Mouse (Mus musculus) kidney, postnatal 14 days (tissue): ENCODE measurements around the gene Sorcs2.
"Not testable (repeated sequence)": the region's sequence is repeated elsewhere in the genome, so short reads cannot be mapped to it uniquely, and the experiment has no call there.

ENCODE experiments used
- DNase-seq: peaks from one replicate; pipeline ENCODE4 v3.0.0; 2022; ENCODE audit warnings: mixed read lengths

Sorcs2 gene

DNA sequence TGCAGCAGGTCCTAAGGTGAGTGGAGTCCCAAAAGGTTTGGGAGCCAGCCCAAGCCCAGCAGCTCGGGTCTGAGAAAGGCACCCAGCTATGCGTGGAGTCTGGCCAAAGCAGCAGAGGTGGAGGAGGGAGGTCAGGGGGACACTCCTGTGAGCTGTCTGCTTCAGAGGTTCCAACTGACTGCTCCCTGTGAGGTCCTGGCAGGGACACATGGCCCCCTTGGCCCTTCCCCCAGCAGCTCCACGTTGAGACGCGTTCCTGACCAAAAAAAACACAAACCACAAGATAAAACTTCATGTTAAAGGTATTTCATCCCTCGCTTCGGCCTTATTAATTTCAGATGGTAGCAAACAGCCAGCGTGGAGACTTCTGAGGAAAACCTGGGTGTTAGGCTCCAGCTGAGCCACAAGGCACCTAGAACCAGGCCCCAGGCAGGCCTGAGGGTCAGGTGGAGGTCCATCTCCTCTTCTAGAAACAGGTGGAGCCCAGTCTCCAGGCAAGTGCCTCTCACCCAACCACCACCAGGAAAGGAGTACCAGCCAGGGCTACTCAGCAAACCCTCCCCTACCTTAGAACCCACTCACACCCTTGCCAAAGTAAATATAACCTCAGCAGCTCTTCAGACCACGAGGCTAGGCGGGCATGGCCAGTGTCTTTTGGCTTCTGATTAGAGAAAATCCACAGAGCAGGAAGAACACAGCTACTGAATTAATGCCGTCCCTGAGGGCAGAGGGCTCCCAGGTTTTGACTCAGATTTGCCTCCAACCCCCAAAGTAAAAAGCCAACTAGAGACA, 104.6 kb downstream of the Sorcs2 start:
- peak; percentile 44 for DNase-seq

DNA sequence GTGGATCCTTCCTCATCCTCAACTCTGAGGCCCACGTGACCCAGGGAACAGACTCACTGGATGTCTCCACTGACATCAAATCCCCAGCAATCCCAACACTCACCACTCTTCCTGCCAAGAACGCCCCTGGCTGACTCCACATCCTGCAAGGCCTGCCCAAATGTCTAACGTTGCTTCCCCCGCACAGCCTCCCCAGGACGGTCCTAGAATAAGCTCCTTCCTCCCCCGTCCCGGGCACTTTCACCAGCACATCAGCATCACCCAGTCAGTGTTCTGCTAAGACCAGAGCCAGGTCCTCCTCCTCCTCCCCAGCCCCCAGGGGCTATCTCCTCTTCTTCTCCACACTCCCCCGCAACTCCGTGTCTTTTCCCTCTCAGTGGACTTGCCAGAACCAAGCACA, 105.6 kb downstream of the Sorcs2 start:
- DNase-seq = peak; percentile 18

DNA sequence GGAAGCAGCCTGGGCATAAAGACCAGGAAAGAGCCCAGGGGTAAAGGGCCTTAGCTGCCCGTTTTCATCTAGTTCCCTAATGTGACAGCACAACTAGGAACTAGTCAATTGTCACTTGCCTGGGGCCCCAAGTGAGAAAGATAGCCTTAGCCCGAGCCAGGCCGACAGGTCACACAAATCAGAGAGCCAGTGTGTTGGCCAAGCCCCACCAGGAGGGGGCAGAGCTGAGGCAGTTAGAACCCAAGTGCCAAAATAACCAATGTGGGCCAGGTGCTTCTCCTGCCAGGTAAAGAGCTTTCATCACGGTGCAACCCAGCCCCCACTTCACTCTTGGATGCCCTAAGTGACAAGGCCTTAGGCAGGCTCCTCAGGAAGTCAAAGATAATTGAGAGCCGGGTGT, 106.7 kb downstream of the Sorcs2 start:
- DNase-seq = no peak

DNA sequence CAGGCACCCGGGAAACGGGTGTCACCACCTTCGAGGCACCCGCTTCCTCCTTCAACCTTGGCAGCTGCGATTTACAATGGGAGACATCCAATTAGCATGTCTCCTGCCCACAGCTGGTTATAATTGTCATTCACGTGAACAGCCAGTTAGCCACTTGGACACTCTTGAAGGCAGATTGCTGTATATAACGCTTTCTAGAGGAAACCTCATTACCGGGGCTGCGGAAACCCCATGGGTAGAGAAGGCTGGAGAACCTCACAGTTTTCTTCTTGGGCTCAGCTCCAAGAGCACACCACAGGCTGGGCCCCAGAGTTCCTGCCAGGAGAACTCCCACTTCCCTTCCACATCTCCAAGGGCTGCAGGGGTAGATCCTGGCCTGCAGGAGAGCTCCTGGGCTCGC, 112.5 kb downstream of the Sorcs2 start:
- no peak for DNase-seq

DNA sequence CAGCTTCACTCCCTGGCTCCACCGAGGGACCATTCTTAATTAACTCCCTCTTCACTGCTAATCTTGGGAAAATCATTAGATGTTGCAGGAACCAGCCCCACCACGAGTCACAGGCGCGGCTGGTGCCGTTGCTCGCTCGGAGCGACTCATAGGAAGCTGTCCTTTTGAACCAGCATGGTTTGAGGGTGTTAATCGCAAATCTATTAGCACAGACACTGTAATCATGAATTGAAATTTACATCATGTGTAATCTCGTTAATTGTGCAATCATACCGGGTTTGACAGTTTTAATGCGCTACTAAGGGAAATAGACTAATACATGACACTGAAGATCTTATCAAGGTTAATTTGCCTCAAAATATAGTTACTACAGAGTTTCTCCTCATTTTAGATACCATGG, 118.0 kb downstream of the Sorcs2 start:
- DNase-seq = no peak

DNA sequence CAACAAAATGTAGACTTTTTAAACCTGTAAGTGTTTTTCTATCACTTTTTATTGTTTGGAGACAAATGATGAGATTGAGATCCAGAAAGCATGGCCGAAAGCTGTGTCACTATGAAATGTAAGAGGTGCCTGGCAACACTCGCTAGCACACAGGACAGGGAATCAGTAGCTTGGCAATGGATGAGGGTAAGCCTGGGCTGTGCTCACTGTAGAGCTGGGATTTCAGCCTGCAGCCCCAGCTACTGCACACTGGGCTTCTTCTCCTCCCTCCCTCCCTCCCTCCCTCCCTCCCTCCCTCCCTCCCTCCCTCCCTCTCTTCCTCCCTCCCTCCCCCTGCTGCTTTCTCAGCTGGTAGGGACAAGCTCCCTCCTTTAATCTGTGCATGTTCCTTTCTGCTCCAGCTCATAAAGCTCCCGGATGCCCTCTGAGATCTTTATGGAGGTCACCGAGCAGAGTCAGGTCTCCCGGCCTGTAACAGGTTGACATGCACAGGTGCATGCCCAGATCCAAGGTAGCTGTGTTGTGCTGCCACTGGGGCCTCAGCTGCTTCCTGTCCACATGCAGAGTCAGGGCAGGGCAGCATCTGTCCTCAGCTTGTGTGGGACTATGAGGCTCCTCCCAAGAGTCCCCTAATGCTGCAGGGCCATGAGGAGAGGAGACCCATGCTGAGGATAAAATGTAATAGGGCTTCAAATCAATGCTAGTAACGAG, 123.1 kb downstream of the Sorcs2 start:
- DNase-seq = no peak

DNA sequence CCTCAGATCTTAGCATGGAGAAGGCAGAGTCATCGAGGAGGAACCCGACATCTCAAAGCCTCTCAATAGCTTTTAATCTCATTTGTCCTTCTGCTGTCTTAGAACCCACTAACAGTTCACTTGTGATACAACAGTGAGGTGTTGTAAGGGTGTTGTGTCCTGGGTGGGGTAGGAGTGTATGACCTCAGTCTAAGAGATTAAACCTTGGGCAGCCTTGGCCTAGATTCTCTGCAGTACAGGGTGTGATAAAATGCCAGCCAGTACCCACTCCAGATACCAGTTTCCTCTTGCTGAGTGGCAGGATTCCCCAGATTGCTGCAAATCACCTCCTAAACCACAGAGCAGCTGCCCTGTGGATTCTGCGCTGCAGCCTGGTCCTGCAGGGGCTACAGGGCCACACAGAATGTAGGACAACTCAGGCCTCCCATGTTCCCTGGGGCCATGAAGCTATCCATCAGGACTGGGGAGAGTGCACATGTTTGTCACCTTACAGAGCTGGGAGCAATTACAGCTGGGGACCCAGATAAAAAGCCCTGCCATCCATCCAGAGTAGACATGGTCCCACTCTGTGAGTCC, 130.7 kb downstream of the Sorcs2 start:
- DNase-seq = no peak

DNA sequence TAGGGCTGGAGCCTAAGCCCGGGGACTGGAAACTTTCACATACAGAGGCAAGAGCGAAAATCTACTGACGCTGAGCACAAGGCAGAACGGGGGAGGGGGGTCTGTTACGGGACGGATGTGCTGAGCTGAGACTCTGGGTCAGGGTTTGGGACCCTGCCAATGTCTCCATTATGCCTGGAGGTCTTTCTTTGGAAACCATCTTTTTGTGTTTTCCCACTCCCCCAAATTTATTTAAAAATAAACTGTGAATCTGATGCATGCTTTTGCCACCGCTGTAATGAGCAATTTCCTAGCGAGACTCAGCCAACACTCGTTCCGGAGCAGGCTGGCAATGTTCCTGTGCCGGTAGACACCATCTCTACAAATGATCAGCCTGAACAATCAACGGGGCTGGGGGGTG, 137.1 kb downstream of the Sorcs2 start:
- DNase-seq = peak; percentile 24

DNA sequence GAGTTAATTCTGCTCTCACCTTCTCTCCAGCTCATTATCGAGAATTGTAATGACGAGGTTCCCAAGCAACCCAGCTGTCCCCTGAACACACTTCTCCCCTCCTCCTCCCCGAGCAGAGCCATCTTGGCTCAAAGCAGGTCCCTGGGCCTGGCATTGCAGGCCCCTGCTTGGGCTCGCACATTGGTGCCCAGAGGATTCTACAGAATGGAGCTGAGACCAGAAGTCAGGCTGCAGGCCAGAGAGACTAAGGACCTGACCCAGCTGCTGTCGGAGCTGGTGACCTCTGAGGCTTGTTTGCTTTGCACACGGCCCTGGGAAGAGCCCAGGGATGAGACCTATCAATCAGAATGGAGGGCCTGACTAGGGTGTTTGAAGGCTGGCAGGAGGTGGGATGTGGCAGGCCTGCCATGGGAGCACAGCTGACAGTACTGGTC, 138.2 kb downstream of the Sorcs2 start:
- DNase-seq = no peak

DNA sequence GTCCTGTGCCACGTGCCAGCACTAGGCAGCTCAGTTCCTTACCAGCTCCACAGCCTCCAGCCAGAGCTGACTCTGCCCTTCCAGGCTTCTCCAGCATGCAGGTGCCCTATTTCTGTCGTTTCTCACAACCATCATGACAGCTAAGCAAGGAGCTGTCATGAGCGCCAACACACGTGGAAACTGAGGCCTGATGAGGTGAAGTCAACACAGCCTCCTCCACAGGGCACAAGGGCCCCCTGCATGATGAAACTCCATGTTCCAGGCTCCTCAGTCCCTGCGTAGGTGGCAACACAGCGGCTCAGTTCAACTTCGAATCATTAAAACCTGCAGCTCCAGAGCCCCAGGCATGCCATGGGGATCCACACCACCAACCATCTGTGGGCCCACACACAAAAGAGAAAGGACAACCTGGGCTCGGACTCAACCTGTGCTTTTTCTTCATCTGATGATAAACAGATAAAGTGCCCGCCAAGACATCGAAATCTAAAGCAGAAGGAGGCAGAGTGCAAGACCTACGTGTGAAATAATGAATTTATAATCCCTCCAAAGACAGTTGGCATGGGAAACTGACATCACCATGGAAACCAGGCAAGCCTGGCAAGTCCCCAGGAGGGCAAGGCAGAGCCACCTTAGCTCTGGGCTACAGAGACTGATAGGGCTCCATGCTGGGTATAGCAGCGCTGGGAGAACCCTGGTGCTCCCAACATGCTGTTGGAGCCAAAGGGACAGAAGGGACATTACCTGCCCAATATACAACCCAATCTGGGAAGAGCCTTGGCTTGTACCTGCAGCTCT, 139.4 kb downstream of the Sorcs2 start:
- no peak for DNase-seq

DNA sequence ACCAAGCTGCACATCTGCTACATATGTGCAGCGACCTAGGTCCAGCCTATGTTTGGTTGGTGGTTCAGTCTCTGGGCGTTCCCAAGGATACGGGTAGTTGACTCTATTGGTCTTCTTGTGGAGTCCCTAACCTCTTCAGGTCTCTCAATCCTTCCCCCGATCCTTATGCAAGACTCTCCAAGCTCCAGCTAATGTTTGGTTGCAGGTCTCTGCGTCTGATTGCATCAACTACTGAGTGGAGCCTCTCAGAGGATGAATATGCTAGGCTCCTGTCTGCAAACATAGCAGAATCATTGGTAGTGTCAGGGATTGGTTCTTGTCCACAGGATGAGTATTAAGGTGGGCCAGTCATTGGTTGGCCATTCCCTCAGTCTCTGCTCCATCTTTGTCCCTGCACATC, 140.9 kb downstream of the Sorcs2 start:
- no peak for DNase-seq

DNA sequence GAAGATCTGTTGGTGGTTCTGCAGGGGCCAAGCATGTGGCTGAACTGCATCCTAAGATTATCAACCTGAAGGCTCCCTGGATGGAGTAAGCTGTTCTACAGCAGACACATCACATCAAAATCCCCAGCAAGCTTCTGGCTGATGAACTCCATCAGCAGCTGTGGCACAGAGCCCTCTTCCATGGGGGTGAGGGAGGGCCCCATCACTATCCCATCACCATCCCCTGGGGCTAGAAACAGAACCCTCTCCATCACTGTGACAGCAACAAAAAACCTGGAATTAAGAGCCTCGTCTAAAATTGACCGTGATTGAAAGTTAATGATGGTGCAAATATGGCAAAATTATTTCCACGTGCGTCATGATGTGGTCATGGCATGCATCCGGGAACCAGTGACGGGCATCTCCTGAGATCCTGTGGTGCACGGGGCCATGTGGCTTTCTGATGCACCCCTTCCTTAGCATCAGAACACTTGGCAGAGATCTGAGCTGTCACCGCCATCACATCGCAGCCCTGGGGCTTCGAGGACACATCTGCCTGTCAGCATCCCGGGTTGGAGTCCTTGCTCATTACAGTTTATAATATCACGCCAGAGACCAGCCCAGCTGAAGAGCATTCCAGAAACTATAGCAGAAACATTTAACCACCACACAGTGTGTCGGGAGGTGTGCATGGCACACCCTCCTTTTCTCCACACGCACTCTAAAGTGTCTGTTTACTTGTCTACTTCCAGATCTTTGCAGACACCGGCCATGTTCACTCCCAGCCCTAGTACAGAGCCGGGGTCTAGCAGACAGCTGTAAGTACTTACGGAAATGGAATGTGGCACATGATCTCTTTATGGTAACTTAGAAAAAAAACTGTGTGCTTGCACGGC, 143.1 kb downstream of the Sorcs2 start:
- no peak for DNase-seq

DNA sequence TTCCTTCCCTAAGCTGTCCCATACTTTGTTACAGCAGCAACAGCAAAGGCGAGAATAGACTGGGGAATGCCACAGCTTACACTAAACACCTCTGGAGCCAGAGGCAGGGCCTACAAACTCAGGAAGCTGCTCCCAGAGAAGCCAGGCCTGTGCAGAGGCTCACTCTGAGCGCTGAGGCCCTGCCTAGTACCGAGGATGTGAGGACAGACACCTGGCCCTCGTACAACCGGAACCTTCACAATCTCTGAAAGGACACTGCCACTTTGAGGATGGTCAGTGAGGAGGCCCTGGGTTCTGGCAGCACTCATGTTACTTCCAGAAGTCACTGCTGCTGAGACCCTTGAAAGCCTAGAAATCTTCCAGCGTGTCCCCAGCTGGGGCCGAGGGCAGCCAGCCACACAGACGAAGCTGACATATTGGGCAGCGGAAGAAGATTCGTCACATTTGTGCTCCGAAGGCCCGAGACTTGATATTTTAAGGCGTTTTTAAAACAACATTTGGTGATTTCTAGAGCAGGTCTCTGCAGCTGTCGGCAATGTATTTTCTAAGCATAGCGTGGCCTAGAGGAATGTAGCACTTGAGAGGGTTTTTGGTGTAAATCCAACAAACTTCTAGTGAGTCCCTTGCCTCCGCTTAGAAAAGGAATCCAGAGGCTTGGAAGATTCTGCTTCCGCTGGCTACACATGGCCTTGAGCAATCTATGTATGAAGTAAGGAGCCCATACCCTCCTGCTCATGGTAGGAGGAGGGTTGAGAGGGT, 145.0 kb downstream of the Sorcs2 start:
- DNase-seq = peak; percentile 32

DNA sequence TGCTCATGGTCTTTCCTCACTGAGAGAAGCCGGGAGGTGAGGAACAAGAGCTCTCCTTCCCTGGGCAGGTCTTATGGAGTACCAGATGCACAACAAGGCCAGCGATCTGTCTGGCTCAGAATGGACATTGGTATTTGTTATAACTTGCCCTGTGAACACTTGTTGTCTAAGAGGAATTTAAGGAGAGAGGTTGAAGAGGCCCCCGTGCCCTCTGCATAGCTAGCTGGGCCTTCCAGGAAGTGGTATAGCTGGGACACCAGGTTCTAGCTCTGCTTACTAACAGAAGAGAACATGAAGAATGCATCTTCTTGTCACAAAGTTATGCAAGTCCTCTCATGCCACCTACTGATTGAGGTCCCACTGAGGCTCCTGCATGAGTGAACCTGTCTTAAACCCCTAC, 149.9 kb downstream of the Sorcs2 start:
- DNase-seq = no peak

DNA sequence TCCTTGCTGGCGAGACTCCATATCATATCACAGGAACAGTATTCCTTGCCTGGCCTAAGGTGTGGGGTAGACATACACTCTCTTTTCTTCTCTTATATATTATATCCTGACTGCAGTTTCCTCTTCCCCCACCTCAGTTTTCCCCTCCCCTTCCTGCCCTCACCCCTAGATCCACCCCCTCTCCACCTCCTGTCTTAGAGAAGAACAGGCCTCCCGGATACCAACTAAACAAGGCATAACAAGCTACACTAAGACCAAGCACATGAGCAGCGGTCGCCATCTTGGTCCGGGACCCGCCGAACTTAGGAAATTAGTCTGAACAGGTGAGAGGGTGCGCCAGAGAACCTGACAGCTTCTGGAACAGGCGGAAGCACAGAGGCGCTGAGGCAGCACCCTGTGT, 160.4 kb downstream of the Sorcs2 start:
- not testable (repeated sequence) for DNase-seq

DNA sequence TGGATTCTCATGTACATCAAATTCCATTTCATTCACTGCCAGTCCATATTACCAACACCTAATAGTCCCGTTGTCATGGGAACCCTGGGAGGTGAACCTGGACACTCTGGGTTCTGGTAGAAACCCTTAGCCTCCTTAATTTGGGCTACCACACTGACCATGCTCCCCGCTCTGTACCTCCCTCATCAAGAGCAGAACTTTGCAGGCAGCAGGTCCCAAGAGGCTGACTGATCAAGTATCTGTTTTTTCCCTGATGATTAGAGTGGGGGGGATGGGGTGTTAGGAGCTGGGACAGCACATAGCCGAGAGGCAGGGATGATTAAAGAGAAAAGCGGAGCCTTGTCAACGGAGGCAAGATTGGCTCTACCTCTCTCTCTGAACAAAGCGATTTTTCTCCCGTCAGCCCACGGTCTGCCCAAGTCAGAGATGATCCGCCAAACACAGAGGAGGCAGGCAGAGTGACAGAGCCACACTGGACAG, 167.6 kb downstream of the Sorcs2 start:
- no peak for DNase-seq

DNA sequence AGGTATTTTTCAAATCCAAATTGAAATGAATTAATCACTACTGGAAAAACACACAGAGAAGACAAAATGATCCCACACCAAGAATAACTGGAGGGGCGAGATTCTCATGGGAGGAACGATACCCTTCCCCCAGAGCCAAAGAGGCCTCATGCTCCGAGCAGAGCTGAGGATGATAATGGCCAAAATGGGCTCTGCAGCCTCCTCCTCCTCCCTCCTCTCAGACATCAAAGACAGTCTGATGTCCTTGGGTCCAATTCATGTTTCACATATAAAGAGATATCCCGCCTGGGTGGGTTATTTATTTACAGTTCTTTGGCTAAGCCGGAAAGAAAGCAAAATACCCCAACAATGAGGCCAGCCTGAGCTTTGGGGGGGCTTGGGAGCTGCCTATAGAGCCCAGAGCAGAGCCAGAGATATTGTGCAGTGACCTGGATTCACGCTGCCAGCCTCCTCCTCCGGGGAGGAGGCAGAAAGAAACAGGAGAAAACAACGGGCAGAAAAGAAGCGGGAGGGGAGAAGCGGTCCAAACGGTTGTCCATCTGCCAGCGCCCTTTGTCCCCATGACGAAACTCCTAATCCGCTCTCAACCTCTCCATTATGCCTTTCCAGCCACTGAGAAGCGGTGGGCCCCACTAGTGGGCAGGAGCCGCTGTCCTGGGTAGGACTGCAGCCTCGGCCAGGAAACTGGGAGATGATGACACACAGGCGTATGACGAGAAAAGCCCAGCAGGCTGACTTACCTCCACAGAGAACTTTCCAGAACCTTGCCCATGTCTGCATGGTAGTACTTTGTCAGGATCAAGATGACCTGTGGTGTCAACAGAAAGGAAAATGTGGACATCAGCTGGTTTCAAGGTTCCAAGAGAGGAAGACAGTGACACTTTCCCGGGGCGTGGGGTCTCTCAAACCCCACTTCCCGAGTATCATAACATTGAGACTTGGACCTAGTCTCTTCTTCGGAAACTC, 169.3 kb downstream of the Sorcs2 start:
- no peak for DNase-seq

DNA sequence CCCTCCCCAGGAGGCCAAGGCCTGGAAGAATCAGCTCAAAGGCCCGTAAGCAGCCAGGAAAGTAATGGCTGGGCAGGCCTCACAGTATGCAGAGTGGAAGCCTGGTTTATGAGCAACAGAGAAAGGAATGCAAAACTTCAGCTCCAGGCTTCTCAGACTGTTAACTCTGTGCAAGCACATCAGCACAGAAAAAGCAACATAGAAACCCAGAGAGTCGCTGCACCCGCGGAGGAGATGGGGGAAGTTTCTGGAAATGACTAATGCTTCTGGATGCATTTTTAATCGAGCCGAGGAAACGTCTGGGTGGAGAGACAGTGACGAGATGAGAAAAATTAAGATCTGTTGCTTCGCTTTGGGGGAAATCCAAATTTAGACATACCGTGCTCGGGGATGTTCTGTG, 171.6 kb downstream of the Sorcs2 start:
- DNase-seq = peak; percentile 27

DNA sequence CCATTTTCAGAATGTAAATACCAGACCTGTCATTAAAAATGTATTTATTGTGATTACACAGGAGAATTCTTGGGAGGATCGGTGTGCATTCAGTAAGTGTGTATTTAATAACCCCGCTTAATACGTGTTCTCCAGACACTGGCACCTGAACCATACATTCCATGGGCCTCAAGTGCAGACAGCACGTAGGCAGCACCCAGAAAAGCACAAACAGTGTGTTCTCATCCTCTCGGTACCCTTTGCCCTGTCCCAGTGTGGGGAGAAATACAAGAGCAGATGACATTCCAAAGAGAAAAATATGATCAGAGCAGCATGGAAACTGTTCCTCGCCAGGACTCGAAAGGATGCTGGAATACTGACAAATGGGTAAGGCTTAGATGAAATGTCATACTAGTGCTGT, 172.1 kb downstream of the Sorcs2 start:
- no peak for DNase-seq

DNA sequence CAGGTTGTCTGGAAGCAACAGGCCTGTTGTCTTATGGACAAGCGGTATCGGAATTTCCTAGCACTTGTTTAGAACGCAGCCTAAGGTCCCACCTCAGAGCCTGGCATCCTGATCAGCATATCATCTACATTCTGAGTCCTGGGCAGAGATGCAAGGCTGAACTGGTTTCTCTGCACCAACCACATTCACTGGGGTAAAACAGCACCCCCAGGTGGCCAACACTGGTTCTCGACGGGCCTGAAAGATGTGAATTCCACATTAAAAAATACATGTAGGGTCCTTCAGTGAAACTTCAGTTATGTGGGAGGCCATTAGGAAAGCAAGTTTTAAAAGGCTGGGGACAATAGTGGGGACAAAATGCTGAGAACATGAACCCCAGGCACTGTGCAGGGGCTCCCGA, 174.2 kb downstream of the Sorcs2 start:
- peak; percentile 56 for DNase-seq
